Mouse (Mus musculus) stomach, postnatal 0 days (tissue): Measurements from ENCODE around the gene Rbm5. TPM values are rescaled to one million over a fixed set of nuclear protein-coding genes. Genes with fewer than 3 reads are reported as not detected.

Source experiments
- ATAC-seq: fragments of 200-750 bp; cut with Nextera tagmentation; 2 replicates; pipeline ENCODE4 v1.8.0; 2017; ENCODE audit not compliant: low FRiP score, low TSS enrichment
- DNase-seq: peaks from one replicate; pipeline ENCODE4 v3.0.0-alpha.2; 2016; ENCODE audit warnings: low spot score
- H3K27ac ChIP-seq: fragments of 300-500 bp; sonication (generic); replicated peaks from 2 replicates; pipeline ENCODE4 v1.5.1; 2014; ENCODE audit warnings: mild to moderate bottlenecking, control low read depth
- H3K27me3 ChIP-seq: fragments of 300-500 bp; sonication (generic); 2 replicates; pipeline ENCODE4 v1.6.1; 2014; ENCODE audit warnings: low read length; ENCODE audit not compliant: control insufficient read depth, insufficient read depth
- H3K36me3 ChIP-seq: fragments of 300-500 bp; sonication (generic); 2 replicates; pipeline ENCODE4 v1.6.1; 2014; ENCODE audit warnings: low read length, mixed read lengths; ENCODE audit not compliant: control insufficient read depth, insufficient read depth
- H3K4me1 ChIP-seq: fragments of 300-500 bp; sonication (generic); replicated peaks from 2 replicates; pipeline ENCODE4 v1.6.1; 2014; ENCODE audit warnings: antibody characterized with exemption; ENCODE audit not compliant: control insufficient read depth, insufficient read depth
- H3K4me2 ChIP-seq: fragments of 300-500 bp; sonication (generic); replicated peaks from 2 replicates; pipeline ENCODE4 v1.6.1; 2014; ENCODE audit warnings: low read depth, mild to moderate bottlenecking, control low read depth, moderate library complexity
- H3K4me3 ChIP-seq: fragments of 300-500 bp; sonication (generic); 2 replicates; pipeline ENCODE4 v1.5.1; 2014; ENCODE audit warnings: low read depth, low read length, control low read depth
- H3K9ac ChIP-seq: fragments of 300-500 bp; sonication (generic); 2 replicates; pipeline ENCODE4 v1.6.1; 2014; ENCODE audit warnings: mild to moderate bottlenecking, low read length, control low read depth, mixed read lengths
- H3K9me3 ChIP-seq: fragments of 300-500 bp; sonication (generic); 2 replicates; pipeline ENCODE4 v1.6.1; 2016; ENCODE audit warnings: low read length; ENCODE audit not compliant: control insufficient read depth
- CTCF ChIP-seq: IDR thresholded peaks from 2 replicates; pipeline ENCODE4 v1.5.1; 2016; ENCODE audit warnings: antibody characterized with exemption, low read depth, mild to moderate bottlenecking, moderate library complexity
- EP300 ChIP-seq: optimal IDR thresholded peaks from 2 replicates; pipeline ENCODE3; 2016; ENCODE audit warnings: antibody characterized with exemption
- WGBS: fragments of 180-500 bp; shearing (Covaris S2); extraction: QIAGEN DNeasy Blood & Tissue Kit; methylation state at CpG from one replicate; pipeline ENCODE4 v1.1.7; 2014; 5-methylcytosine and 5-hydroxymethylcytosine counted together
- polyA plus RNA-seq: library from polyadenylated mRNA; unstranded; fragments of >200 nt; fragmentation: Nextera tagmentation; extraction: Ambion mirVana; gene quantifications from 2 replicates; pipeline ENCODE4 v1.2.1, GENCODE M21; 2015

Rbm5 gene
- polyA plus RNA-seq, 1 experiment from 2014 or later, result 67.3 TPM

- Histone ChIP-seq H3K4me2 (no peak overlapping the region), H3K9me3 (no peaks in the 10 kb centered on the region), H3K9ac (no peak overlapping the region), H3K27me3 (no peaks in the 10 kb centered on the region), H3K27ac (no peak overlapping the region), H3K36me3 (peaks cover 15% of the 10 kb centered on the region), H3K4me1 (no peaks in the 10 kb centered on the region), H3K4me3 (no peak overlapping the region)
- TF ChIP-seq EP300 (no peak), CTCF (no peak)
- ATAC-seq, result no peak
- WGBS, result 99% methylated on average over 3 of the region's 3 CpGs
- DNase-seq, result no peak
Observed at GRCm38 (mm10) chr9:107774411-107774810, 3.6 kb upstream of the Rbm5 start.

DNA sequence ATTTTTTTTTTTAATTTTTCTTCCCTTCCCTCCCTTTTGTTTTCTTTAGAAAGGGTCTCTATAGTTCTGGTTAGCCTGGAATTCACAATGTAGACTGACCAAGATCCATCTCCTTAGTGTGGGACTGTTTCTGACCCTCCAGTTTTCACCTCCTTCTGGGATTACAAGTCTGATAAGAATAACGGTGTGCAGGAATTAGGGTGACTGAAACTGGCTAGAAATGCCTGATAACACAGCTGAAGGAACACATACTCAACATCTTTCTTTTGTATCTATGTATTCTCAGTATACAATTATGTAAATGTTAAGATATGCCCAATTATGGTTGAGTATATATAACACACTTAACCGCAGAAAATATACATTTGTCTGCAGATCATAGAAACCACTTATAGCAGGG, 986 bp upstream of the Rbm5 start:
- Histone ChIP-seq H3K27me3 (no peaks in the 10 kb centered on the region), H3K4me3 (no peak overlapping the region), H3K36me3 (peaks cover 18% of the 10 kb centered on the region; the same call in 1 of the 2 replicates), H3K9me3 (no peaks in the 10 kb centered on the region), H3K9ac (no peak overlapping the region), H3K4me2 (no peak overlapping the region), H3K4me1 (no peaks in the 10 kb centered on the region), H3K27ac (no peak overlapping the region)
- ATAC-seq (no peak), DNase-seq (no peak)
- 67% methylated on average over 2 of the region's 2 CpGs for WGBS
- no peak for TF ChIP-seq CTCF
- TF ChIP-seq EP300, result no peak

- Histone ChIP-seq H3K4me3 (peak overlapping the region; percentile 97), H3K9me3 (no peaks in the 10 kb centered on the region), H3K27me3 (no peaks in the 10 kb centered on the region), H3K4me1 (no peaks in the 10 kb centered on the region), H3K36me3 (peaks cover 21% of the 10 kb centered on the region), H3K9ac (peak overlapping the region; percentile 99), H3K27ac (peak overlapping the region; percentile 94; the same call in 1 of the 2 replicates), H3K4me2 (peak overlapping the region; percentile 75)
- TF ChIP-seq CTCF (no peak), EP300 (no peak)
- under 1% methylated on average over 9 of the region's 9 CpGs for WGBS
- no peak for ATAC-seq
- no peak for DNase-seq
Observed at GRCm38 (mm10) chr9:107770037-107770373, 791 bp downstream of the Rbm5 start.

GRCm38 (mm10) chr9:107769445-107770000, 1.3 kb downstream of the Rbm5 start:
- Histone ChIP-seq H3K4me3 (peak overlapping the region; percentile 97), H3K4me1 (no peaks in the 10 kb centered on the region), H3K27me3 (no peaks in the 10 kb centered on the region), H3K27ac (no peak overlapping the region), H3K9me3 (no peaks in the 10 kb centered on the region), H3K4me2 (peak overlapping the region; percentile 75), H3K9ac (no peak overlapping the region; the same call in 1 of the 2 replicates), H3K36me3 (peaks cover 24% of the 10 kb centered on the region)
- DNase-seq, result no peak
- no peak for TF ChIP-seq EP300
- TF ChIP-seq CTCF, result peak; percentile 19; the same call in 1 of the 2 replicates
- 8% methylated on average over 4 of the region's 4 CpGs for WGBS
- no peak for ATAC-seq

- no peak overlapping the region for H3K4me3 ChIP-seq
- H3K4me2 ChIP-seq, result peak overlapping the region; percentile 75; the same call in 1 of the 2 replicates
- H3K36me3 ChIP-seq, result peaks cover 23% of the 10 kb centered on the region
- H3K9me3 ChIP-seq, result no peaks in the 10 kb centered on the region
- H3K27me3 ChIP-seq, result no peaks in the 10 kb centered on the region
- DNase-seq (no peak), ATAC-seq (no peak)
- TF ChIP-seq CTCF, result no peak
- no peak for TF ChIP-seq EP300
- no peak overlapping the region for H3K9ac ChIP-seq
- 73% methylated on average over 5 of the region's 5 CpGs for WGBS
- H3K4me1 ChIP-seq, result no peaks in the 10 kb centered on the region
- H3K27ac ChIP-seq, result no peak overlapping the region
Observed at GRCm38 (mm10) chr9:107768851-107769250, 1.9 kb downstream of the Rbm5 start.

DNA sequence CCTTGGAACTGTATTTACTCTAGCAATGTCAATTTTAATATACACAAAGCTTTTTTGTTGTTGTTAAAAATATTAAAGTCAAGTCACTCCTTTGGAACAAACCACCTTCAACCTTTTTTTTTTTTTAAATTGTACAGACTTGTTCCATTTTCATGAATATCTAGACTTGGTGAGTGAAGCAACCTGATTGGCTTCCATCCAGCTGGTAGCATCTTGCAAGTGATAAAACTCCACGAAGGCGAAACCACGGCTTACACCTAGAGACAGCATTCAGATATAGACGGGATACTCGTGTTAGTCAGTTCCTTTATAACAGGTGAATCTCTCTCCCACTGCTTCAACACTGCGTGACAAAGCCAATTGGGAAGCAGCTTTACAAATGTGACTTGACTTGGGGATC, 11.2 kb downstream of the Rbm5 start:
- TF ChIP-seq EP300, result no peak
- TF ChIP-seq CTCF, result no peak
- Histone ChIP-seq H3K9ac (no peak overlapping the region), H3K4me2 (no peak overlapping the region), H3K27me3 (no peaks in the 10 kb centered on the region), H3K27ac (no peak overlapping the region), H3K9me3 (no peaks in the 10 kb centered on the region), H3K4me1 (no peaks in the 10 kb centered on the region), H3K4me3 (no peak overlapping the region), H3K36me3 (peaks cover 25% of the 10 kb centered on the region)
- ATAC-seq (no peak), DNase-seq (no peak)
- 93% methylated on average over 6 of the region's 6 CpGs for WGBS
